Mouse (Mus musculus) thymus, postnatal 0 days (tissue): ENCODE measurements around the gene Tef. TPM values are rescaled to one million over a fixed set of nuclear protein-coding genes. Genes with fewer than 3 reads are reported as not detected.

Experiments
- DNase-seq: peaks from one replicate; pipeline ENCODE4 v3.0.0-alpha.2; 2015; ENCODE audit warnings: low spot score
- polyA plus RNA-seq: library from polyadenylated mRNA; unstranded; fragments of >200 nt; fragmentation: Nextera tagmentation; extraction: Ambion mirVana; gene quantifications from 2 replicates; pipeline ENCODE4 v1.2.1, GENCODE M21; 2015

Tef gene
- polyA plus RNA-seq, result 12.3 and 14.8 TPM in 2 replicates

- peak; percentile 61 for DNase-seq
These were observed at the start of gene Tef for GRCm38 (mm10) chr15:81802001-81802890. Gene Tef, plus strand, starts transcription at chr15:81802421.

GRCm38 (mm10) chr15:81753669-81754068, 48.6 kb upstream of the Tef start:
- no peak for DNase-seq

- no peak for DNase-seq
These were observed 43.5 kb upstream of the Tef start for GRCm38 (mm10) chr15:81758701-81759100.

GRCm38 (mm10) chr15:81759542-81759941, 42.7 kb upstream of the Tef start:
- DNase-seq, result no peak

GRCm38 (mm10) chr15:81760361-81761079, 41.7 kb upstream of the Tef start:
- DNase-seq, result no peak

- no peak for DNase-seq
These were observed 40.8 kb upstream of the Tef start for GRCm38 (mm10) chr15:81761381-81761780.

- no peak for DNase-seq
These were observed 40.3 kb upstream of the Tef start for GRCm38 (mm10) chr15:81761959-81762358.

- no peak for DNase-seq
These were observed 37.6 kb upstream of the Tef start for GRCm38 (mm10) chr15:81764573-81764972.

GRCm38 (mm10) chr15:81765651-81766050, 36.6 kb upstream of the Tef start:
- no peak for DNase-seq

- DNase-seq, result no peak
These were observed 35.8 kb upstream of the Tef start for GRCm38 (mm10) chr15:81766439-81766838.

GRCm38 (mm10) chr15:81769037-81769436, 33.2 kb upstream of the Tef start:
- no peak for DNase-seq

- DNase-seq, result no peak
These were observed 29.6 kb upstream of the Tef start for GRCm38 (mm10) chr15:81772431-81773120.

GRCm38 (mm10) chr15:81774505-81775171, 27.6 kb upstream of the Tef start:
- DNase-seq, result no peak

GRCm38 (mm10) chr15:81776631-81777422, 25.4 kb upstream of the Tef start:
- DNase-seq, result no peak

- DNase-seq, result no peak
These were observed 20.4 kb upstream of the Tef start for GRCm38 (mm10) chr15:81781816-81782215.

GRCm38 (mm10) chr15:81784762-81785161, 17.5 kb upstream of the Tef start:
- DNase-seq, result no peak

- no peak for DNase-seq
These were observed 16.5 kb upstream of the Tef start for GRCm38 (mm10) chr15:81785701-81786100.

- no peak for DNase-seq
These were observed 14.7 kb upstream of the Tef start for GRCm38 (mm10) chr15:81787525-81787924.

GRCm38 (mm10) chr15:81792444-81792843, 9.8 kb upstream of the Tef start:
- no peak for DNase-seq

- DNase-seq, result no peak
These were observed 6.0 kb upstream of the Tef start for GRCm38 (mm10) chr15:81796228-81796627.
